Mouse (Mus musculus) hindbrain, embryonic 14.5 days (tissue): ENCODE measurements at regions not wholly inside any gene's neighbourhood (a gene's known extent, or its start where the extent isn't known, plus 50 kb on each side); places are given as distances from the start of the nearest gene placed in this dataset.

ENCODE experiments used
- ATAC-seq: fragments of 200-750 bp; cut with Nextera tagmentation; 2 replicates; pipeline ENCODE4 v1.8.0; 2017; ENCODE audit warnings: moderate number of reproducible peaks, mild to moderate bottlenecking, moderate TSS enrichment, moderate library complexity; ENCODE audit not compliant: low FRiP score
- DNase-seq: peaks from one replicate; pipeline ENCODE4 v3.0.0-alpha.2; 2015; ENCODE audit warnings: low spot score
- H3K27ac ChIP-seq: fragments of 300-500 bp; sonication (generic); 2 replicates; pipeline ENCODE4 v1.5.1; 2014; ENCODE audit warnings: mild to moderate bottlenecking, moderate library complexity
- H3K27me3 ChIP-seq: fragments of 300-500 bp; sonication (generic); 2 replicates; pipeline ENCODE4 v1.6.1; 2014; ENCODE audit warnings: mild to moderate bottlenecking, low read length, mixed read lengths; ENCODE audit not compliant: control insufficient read depth, insufficient read depth
- H3K36me3 ChIP-seq: fragments of 300-500 bp; sonication (generic); replicated peaks from 2 replicates; pipeline ENCODE4 v1.6.1; 2014; ENCODE audit not compliant: control insufficient read depth, insufficient read depth
- H3K4me1 ChIP-seq: fragments of 300-500 bp; sonication (generic); replicated peaks from 2 replicates; pipeline ENCODE4 v1.6.1; 2014; ENCODE audit warnings: antibody characterized with exemption, low read length, mixed read lengths; ENCODE audit not compliant: control insufficient read depth, insufficient read depth
- H3K4me2 ChIP-seq: fragments of 300-500 bp; sonication (generic); replicated peaks from 2 replicates; pipeline ENCODE4 v1.6.1; 2014; ENCODE audit warnings: mild to moderate bottlenecking, moderate library complexity
- H3K4me3 ChIP-seq: fragments of 300-500 bp; sonication (generic); replicated peaks from 2 replicates; pipeline ENCODE4 v1.5.1; 2014; ENCODE audit warnings: mild to moderate bottlenecking, low read length
- H3K9ac ChIP-seq: fragments of 300-500 bp; sonication (generic); 2 replicates; pipeline ENCODE4 v1.6.1; 2014
- H3K9me3 ChIP-seq: fragments of 300-500 bp; sonication (generic); 2 replicates; pipeline ENCODE4 v1.6.1; 2016; ENCODE audit warnings: low read length; ENCODE audit not compliant: control insufficient read depth
- WGBS: fragments of 180-500 bp; shearing (Covaris S2); extraction: QIAGEN DNeasy Blood & Tissue Kit; methylation state at CpG from one replicate; pipeline ENCODE4 v1.1.7; 2014; 5-methylcytosine and 5-hydroxymethylcytosine counted together

DNA sequence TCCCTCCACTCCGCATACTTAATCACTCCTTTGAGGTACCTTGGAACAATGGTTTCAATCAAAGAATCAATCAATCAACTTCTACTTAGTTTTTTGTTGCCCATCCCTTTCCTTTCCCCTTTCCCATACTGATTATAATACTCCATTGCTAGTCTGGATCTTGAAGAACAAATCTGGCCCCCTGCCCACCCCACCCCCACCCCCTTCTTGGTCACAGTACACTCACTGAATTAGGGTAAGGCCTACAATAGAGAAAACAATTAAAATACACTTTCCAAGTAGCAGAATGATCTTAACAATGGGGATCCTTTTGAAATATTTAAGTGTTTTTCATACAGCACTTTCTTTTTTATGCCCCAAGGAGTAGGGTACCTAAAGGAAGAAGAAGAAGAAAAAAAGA is 397.7 kb downstream of the Ppargc1a start:
- Histone ChIP-seq H3K36me3 (no peaks in the 10 kb centered on the region), H3K27ac (no peak overlapping the region), H3K4me1 (no peaks in the 10 kb centered on the region), H3K9ac (no peak overlapping the region), H3K27me3 (no peaks in the 10 kb centered on the region), H3K9me3 (no peaks in the 10 kb centered on the region), H3K4me2 (no peak overlapping the region), H3K4me3 (no peak overlapping the region)
- DNase-seq (no peak), ATAC-seq (no peak)
- 36% methylated on average over 1 of the region's 1 CpGs for WGBS

DNA sequence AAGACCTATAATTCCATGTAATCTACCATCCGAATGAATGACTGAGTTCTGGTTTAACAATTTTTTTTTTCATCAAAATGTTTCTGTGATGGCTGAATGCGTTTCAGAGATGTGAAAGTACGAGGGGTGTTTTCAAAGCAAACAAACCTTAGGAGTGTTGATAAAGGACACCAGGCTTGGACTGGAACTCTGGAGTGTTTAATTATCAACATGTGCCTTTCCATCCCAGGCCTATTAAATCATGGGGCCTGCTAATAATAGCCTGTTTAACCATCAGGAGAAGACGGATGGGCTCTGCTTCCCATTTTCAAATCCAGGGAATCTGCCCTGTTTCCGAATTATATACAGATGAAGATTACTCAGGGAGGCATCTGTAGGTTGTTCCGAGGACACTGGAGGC is 399.3 kb downstream of the Ppargc1a start:
- ATAC-seq (no peak), DNase-seq (no peak)
- WGBS, result 72% methylated on average over 6 of the region's 6 CpGs
- H3K4me3 ChIP-seq, result no peak overlapping the region
- H3K9ac ChIP-seq, result no peak overlapping the region
- no peaks in the 10 kb centered on the region for H3K27me3 ChIP-seq
- H3K9me3 ChIP-seq, result no peaks in the 10 kb centered on the region
- H3K4me2 ChIP-seq, result no peak overlapping the region
- no peak overlapping the region for H3K27ac ChIP-seq
- no peaks in the 10 kb centered on the region for H3K36me3 ChIP-seq
- no peaks in the 10 kb centered on the region for H3K4me1 ChIP-seq

DNA sequence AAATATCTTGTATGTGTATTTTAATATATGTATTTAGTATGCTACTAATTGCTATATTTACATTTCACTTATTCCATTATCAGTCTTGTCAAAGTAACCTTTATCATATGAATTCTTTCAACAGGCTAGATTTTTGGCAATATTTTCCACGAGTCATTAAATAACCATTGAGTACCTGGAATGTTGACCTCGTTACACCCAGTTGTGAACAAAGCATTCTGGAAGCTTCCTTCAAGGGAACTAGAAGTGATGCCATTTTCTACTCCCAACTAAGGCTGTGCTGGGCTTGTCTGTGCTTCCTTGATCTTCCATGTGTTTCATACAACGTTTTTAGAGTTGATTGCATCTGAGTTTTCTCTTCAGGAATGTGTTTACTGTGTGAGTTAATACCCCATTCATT is 410.6 kb downstream of the Ppargc1a start:
- no peak overlapping the region for H3K4me2 ChIP-seq
- H3K27ac ChIP-seq, result no peak overlapping the region
- H3K9me3 ChIP-seq, result no peaks in the 10 kb centered on the region
- H3K36me3 ChIP-seq, result no peaks in the 10 kb centered on the region
- WGBS, result 71% methylated on average over 3 of the region's 3 CpGs
- H3K27me3 ChIP-seq, result no peaks in the 10 kb centered on the region
- ATAC-seq (no peak), DNase-seq (no peak)
- no peak overlapping the region for H3K4me3 ChIP-seq
- H3K4me1 ChIP-seq, result no peaks in the 10 kb centered on the region
- H3K9ac ChIP-seq, result no peak overlapping the region

DNA sequence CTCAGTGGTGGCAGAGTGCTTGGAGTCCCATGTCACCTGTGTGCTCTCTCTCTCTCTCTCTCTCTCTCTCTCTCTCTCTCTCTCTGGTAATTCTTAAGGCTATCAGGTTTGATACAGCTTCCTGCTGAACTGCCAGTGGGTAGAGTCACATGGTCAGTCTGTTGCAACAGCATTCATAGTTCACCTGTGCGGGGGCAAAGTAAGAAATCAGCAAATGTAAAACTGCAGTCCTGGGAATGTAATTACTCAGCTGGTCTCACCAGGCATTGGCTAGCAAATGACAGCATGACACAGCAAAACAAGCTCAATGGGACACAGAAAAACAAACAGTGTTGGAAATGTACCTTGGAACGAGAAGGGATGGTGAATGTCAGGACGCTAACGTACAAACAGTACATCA is 422.7 kb downstream of the Ppargc1a start:
- WGBS, result 85% methylated on average over 4 of the region's 4 CpGs
- no peak overlapping the region for H3K27ac ChIP-seq
- no peak overlapping the region for H3K4me2 ChIP-seq
- no peaks in the 10 kb centered on the region for H3K9me3 ChIP-seq
- H3K4me3 ChIP-seq, result no peak overlapping the region
- DNase-seq (no peak), ATAC-seq (no peak)
- H3K27me3 ChIP-seq, result no peaks in the 10 kb centered on the region
- H3K36me3 ChIP-seq, result no peaks in the 10 kb centered on the region
- H3K9ac ChIP-seq, result no peak overlapping the region
- H3K4me1 ChIP-seq, result no peaks in the 10 kb centered on the region

DNA sequence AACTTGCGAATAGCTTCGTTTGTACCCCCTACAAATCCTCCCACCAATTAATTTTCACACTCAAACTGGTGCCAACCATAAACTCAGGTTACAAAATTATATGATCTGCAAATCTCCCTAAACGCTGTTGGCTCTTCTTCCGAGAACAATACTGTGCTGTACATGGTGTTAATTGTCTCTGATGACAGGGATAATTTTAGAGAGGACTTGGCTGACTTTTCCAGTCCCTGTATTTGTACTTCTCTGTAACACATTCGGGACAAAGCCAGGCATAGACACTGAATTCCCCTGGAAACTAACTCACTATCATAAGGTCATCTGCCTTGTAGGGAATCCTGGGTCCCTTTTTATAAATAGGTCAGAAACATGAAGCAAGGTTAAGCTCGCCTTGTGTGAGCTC is 442.4 kb downstream of the Ppargc1a start:
- 85% methylated on average over 6 of the region's 6 CpGs for WGBS
- H3K4me3 ChIP-seq, result no peak overlapping the region
- ATAC-seq, result no peak
- no peaks in the 10 kb centered on the region for H3K9me3 ChIP-seq
- DNase-seq, result no peak
- no peaks in the 10 kb centered on the region for H3K36me3 ChIP-seq
- H3K4me2 ChIP-seq, result no peak overlapping the region
- H3K4me1 ChIP-seq, result no peaks in the 10 kb centered on the region
- H3K9ac ChIP-seq, result no peak overlapping the region
- H3K27me3 ChIP-seq, result no peaks in the 10 kb centered on the region
- no peak overlapping the region for H3K27ac ChIP-seq

DNA sequence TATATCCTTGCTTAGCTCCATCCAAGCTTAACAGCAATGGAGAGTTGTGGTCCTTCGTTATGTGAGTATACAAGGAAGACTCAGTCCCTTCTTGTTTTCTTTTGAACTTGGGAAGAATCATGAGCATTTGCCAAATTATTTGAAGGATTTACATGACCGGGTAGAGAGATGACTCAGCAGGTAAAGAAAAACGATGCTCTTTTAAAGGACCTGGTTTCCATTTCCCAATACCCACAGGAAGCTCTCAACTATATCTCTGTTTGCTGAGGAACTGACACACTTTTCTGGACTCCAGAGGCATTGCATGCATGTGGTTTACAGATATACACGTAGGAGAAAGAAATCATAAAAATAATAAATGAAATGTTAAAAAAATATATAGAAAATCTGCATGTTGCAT is 457.5 kb downstream of the Ppargc1a start:
- no peak overlapping the region for H3K9ac ChIP-seq
- H3K4me2 ChIP-seq, result no peak overlapping the region
- no peak overlapping the region for H3K4me3 ChIP-seq
- no peaks in the 10 kb centered on the region for H3K27me3 ChIP-seq
- H3K9me3 ChIP-seq, result no peaks in the 10 kb centered on the region
- H3K4me1 ChIP-seq, result no peaks in the 10 kb centered on the region
- H3K36me3 ChIP-seq, result no peaks in the 10 kb centered on the region
- DNase-seq (no peak), ATAC-seq (no peak)
- no peak overlapping the region for H3K27ac ChIP-seq
- 81% methylated on average over 4 of the region's 4 CpGs for WGBS

DNA sequence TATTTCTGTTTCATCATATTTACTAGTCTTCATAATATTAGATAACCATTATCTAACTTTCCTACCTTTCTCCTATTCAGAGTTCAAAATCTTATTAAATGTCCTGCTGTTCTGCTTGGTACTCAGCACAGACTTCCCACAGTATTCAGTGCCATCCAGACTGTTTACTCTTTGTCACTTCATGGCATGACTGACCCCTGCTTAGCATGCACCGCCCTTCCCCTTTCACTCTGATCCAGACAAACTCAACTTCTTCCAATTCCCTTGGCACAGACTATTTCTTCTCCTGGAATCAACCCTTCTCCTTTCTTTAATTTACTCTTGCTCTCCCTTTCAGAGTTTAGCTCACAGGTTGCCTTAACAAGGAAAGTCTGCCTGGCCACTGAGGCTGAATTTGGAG is 458.8 kb downstream of the Ppargc1a start:
- WGBS, result 85% methylated on average over 1 of the region's 1 CpGs
- ATAC-seq (no peak), DNase-seq (no peak)

DNA sequence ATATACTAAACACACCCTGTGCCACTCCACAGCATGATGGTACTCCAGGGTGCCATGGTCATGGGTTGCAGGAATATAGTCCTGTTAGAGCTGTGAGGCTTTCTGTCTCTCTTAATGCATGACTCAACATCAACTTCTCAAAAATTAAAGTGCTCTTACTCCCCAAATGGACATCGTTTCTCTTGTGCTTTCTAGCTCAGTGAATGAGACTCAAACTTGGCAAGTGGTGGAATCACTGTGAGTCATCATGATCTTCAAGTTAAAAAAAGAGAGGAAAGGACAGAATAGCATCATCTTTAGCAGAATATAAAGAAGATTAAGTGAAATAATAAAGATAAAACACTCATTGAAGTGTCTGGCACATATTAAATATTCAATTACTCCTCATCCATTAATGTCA is 459.3 kb downstream of the Ppargc1a start:
- DNase-seq, result no peak
- 87% methylated on average over 1 of the region's 1 CpGs for WGBS

More for the DNA sequence above, 458.8 kb downstream of the Ppargc1a start:
- Histone ChIP-seq H3K4me1 (no peaks in the 10 kb centered on the region), H3K9me3 (no peaks in the 10 kb centered on the region), H3K4me3 (no peak overlapping the region), H3K27ac (no peak overlapping the region), H3K9ac (no peak overlapping the region), H3K36me3 (no peaks in the 10 kb centered on the region), H3K27me3 (no peaks in the 10 kb centered on the region), H3K4me2 (no peak overlapping the region)

DNA sequence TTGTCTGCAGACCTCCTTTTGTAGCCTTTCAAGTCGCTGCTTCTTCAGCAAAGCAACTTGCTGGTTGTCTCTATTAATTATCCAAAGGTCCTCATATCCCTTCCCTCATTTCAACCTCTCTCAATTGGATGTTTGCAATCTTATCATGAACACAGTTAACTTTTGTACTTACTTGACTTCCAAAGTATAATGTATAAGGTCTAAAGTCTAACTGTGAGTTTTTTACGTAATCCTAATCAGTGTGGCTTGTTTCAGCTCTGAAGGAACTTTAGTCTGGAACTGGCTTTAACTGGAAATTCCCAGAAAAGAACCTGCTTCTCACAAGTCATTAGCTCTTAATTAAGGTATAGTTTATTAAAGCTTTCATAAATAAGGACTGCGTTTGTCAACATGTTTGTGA is 467.6 kb downstream of the Ppargc1a start:
- ATAC-seq (no peak), DNase-seq (no peak)
- Histone ChIP-seq H3K4me2 (no peak overlapping the region), H3K27ac (no peak overlapping the region), H3K27me3 (no peaks in the 10 kb centered on the region), H3K9ac (no peak overlapping the region), H3K4me3 (no peak overlapping the region), H3K9me3 (no peaks in the 10 kb centered on the region), H3K36me3 (no peaks in the 10 kb centered on the region), H3K4me1 (no peaks in the 10 kb centered on the region)
- 84% methylated on average over 3 of the region's 3 CpGs for WGBS

More for the DNA sequence above, 459.3 kb downstream of the Ppargc1a start:
- no peaks in the 10 kb centered on the region for H3K36me3 ChIP-seq
- no peak overlapping the region for H3K27ac ChIP-seq
- no peak for ATAC-seq
- H3K4me2 ChIP-seq, result no peak overlapping the region
- H3K4me1 ChIP-seq, result no peaks in the 10 kb centered on the region
- H3K9me3 ChIP-seq, result no peaks in the 10 kb centered on the region
- no peak overlapping the region for H3K9ac ChIP-seq
- H3K4me3 ChIP-seq, result no peak overlapping the region
- no peaks in the 10 kb centered on the region for H3K27me3 ChIP-seq

DNA sequence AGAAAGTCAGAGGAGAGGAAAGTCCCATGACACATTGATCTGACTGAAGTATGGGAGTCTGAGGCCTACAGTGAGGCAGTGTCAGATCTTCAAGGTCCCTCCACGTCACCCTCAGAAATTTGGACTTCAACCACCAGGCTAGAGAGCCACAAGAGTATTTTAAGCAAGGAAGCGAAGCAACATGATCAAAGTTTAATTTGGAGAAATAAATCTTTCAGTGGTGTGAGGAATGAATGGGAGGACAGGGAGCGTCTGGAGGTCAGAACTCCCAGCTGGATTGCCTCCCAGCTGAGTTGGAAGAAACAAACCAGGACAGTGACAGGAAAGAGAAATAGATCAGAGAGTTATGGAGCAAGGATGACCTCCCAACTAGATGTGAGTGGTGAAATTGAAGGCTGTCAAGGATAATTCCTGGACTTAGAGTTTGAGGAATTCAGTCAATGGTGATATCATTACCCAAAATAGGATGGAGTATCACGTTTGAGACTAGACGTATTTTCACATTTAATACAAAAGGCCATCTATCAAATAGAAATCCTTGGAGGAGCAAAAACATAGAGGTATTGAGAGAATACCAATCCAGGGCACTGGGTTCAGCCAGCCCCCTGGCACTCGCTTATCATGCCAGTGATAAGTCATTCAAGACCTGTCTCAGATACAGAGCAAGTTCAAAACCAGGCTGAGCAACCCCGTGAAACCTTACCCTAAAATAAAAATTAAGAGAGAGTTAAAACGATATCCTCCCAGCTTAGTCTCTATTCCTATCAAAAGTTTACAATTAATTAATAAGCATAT is 494.7 kb downstream of the Ppargc1a start:
- DNase-seq (no peak), ATAC-seq (no peak)
- 84% methylated on average over 8 of the region's 8 CpGs for WGBS
- Histone ChIP-seq H3K36me3 (no peaks in the 10 kb centered on the region), H3K27me3 (no peaks in the 10 kb centered on the region), H3K4me2 (no peak overlapping the region), H3K9ac (no peak overlapping the region), H3K4me3 (no peak overlapping the region), H3K4me1 (no peaks in the 10 kb centered on the region), H3K27ac (no peak overlapping the region), H3K9me3 (no peaks in the 10 kb centered on the region)
